Mouse (Mus musculus) cortical plate, adult 2 months (tissue): ENCODE data around the gene Actl6b. TPM values are rescaled to one million over a fixed set of nuclear protein-coding genes. Genes with fewer than 3 reads are reported as not detected.

Source experiments
- H3K27ac ChIP-seq: fragments of 200-500 bp; 2 replicates; pipeline ENCODE4 v1.5.1; 2012; ENCODE audit warnings: low read length, control low read depth, inconsistent platforms; ENCODE audit not compliant: insufficient read depth
- H3K4me1 ChIP-seq: fragments of 200-500 bp; 2 replicates; pipeline ENCODE4 v1.6.1; 2011; ENCODE audit warnings: low read length; ENCODE audit not compliant: control insufficient read depth, insufficient read depth
- H3K4me3 ChIP-seq: fragments of 200-500 bp; 2 replicates; pipeline ENCODE4 v1.5.1; 2011; ENCODE audit warnings: mild to moderate bottlenecking, low read length, control low read depth; ENCODE audit not compliant: insufficient read depth
- CTCF ChIP-seq: fragments of 200-500 bp; IDR thresholded peaks from 2 replicates; pipeline ENCODE4 v1.5.1; 2011; ENCODE audit warnings: mild to moderate bottlenecking, control low read depth, low read length; ENCODE audit not compliant: insufficient read depth; ENCODE audit errors: extremely low read depth
- POLR2A ChIP-seq: fragments of 200-500 bp; IDR thresholded peaks from 2 replicates; pipeline ENCODE4 v1.6.1; 2011; ENCODE audit warnings: mild to moderate bottlenecking, low read length, control low read depth; ENCODE audit not compliant: insufficient read depth; ENCODE audit errors: extremely low read depth
- polyA plus RNA-seq: library from polyadenylated mRNA; depleted of rRNA; stranded (reverse); fragments of >200 nt; gene quantifications from 2 replicates; pipeline ENCODE4 v1.2.3, GENCODE M21; 2012

The Actl6b gene
- polyA plus RNA-seq, 1 experiment = 179 TPM

GRCm38 (mm10) chr5:137518436-137518835 is 34.9 kb upstream of the Actl6b start, which contains the start of gene Gigyf1:
TSS of gene Gigyf1 (plus strand) at chr5:137518548.
- Histone ChIP-seq H3K4me3 (no peak within 1 kb of the TSS), H3K4me1 (no peaks in the 10 kb centered on the region), H3K27ac (no peak within 1 kb of the TSS)
- TF ChIP-seq CTCF (peak; percentile 37), POLR2A (no peak)

- no peaks in the 10 kb centered on the region for H3K4me1 ChIP-seq
- TF ChIP-seq CTCF (no peak), POLR2A (no peak)
- no peak overlapping the region for H3K27ac ChIP-seq
- no peak overlapping the region for H3K4me3 ChIP-seq
Observed at GRCm38 (mm10) chr5:137519691-137520550, 33.4 kb upstream of the Actl6b start.

- Histone ChIP-seq H3K27ac (no peak overlapping the region), H3K4me1 (no peaks in the 10 kb centered on the region; the same call in 1 of the 2 replicates), H3K4me3 (no peak overlapping the region)
- TF ChIP-seq POLR2A (no peak), CTCF (no peak)
Observed at GRCm38 (mm10) chr5:137521861-137522260, 31.5 kb upstream of the Actl6b start.

DNA sequence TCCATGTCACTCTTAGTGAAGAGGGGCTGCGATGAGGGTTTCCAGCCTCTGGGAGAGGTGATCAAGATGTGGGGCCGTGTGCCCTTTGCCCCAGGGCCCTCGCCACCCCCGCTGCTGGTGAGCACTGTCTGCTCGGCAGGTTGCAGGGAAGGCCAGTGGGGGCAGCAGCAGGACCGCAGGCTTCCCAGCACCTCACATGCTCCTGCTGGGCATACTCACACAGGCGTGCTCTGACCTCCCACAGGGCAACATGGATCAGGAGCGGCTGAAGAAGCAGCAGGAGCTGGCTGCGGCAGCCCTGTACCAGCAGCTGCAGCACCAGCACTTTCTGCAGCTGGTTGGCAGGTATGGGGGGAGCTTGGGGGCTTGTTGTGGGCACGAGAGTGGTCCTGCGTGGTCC is 30.6 kb upstream of the Actl6b start:
- TF ChIP-seq CTCF = no peak
- TF ChIP-seq POLR2A = no peak
- no peaks in the 10 kb centered on the region; the same call in 1 of the 2 replicates for H3K4me1 ChIP-seq
- H3K27ac ChIP-seq = no peak overlapping the region
- H3K4me3 ChIP-seq = no peak overlapping the region

DNA sequence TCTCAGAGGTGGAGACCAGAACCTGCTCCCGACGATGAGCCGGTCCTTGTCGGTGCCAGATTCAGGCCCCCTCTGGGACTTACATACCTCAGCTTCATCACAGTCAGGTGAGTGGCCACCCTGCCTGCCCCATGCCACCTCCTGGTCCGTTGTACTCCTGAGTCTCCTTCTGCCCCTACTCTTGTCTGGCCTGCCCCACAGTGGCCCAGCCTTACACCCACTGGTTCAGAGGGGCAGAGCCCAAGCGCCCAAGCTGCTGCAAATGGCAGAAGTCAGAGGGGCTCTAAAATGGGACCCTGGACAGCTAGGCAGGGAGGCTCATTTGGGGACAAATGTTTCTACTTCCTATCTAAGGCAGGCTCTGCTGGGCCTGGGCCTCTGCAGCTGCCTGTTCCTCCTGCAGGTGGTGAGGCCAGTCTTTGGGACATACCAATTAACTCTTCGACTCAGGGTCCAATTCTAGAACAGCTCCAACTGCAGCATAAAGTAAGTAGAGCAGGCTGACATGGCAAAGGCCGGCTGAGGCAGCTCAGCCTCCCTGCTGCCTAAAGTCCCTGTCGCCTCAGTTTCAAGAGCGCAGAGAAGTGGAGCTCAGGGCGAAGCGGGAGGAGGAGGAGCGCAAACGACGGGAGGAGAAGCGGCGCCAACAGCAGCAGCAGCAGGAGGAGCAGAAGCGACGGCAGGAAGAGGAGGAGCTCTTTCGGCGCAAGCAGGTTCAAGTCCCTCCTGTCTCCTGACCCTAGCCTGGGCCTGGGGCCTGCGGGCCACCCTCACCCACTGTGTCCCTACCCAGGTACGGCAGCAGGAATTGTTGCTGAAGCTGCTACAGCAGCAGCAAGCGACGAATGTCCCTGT is 29.7 kb upstream of the Actl6b start:
- Histone ChIP-seq H3K27ac (no peak overlapping the region), H3K4me3 (no peak overlapping the region), H3K4me1 (no peaks in the 10 kb centered on the region; the same call in 1 of the 2 replicates)

DNA sequence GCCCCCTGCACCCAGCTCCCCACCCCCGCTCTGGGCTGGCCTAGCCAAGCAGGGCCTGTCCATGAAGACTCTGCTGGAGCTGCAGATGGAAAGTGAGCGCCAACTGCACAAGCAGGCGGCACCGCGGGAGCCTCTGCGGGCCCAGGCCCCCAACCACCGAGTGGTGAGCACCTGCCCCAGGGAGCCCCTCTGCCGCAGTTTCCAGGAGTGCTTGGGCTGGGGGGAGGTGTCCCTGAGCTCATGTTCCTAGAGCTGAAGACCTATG is 29.1 kb upstream of the Actl6b start:
- TF ChIP-seq CTCF (no peak), POLR2A (no peak)
- H3K4me1 ChIP-seq = no peaks in the 10 kb centered on the region; the same call in 1 of the 2 replicates
- H3K27ac ChIP-seq = no peak overlapping the region
- H3K4me3 ChIP-seq = no peak overlapping the region

More for the DNA sequence above, 29.7 kb upstream of the Actl6b start:
- TF ChIP-seq CTCF = no peak
- TF ChIP-seq POLR2A = no peak

GRCm38 (mm10) chr5:137524671-137525070 is 28.6 kb upstream of the Actl6b start:
- TF ChIP-seq CTCF = no peak
- Histone ChIP-seq H3K4me3 (no peak overlapping the region), H3K4me1 (no peaks in the 10 kb centered on the region; the same call in 1 of the 2 replicates), H3K27ac (no peak overlapping the region)

DNA sequence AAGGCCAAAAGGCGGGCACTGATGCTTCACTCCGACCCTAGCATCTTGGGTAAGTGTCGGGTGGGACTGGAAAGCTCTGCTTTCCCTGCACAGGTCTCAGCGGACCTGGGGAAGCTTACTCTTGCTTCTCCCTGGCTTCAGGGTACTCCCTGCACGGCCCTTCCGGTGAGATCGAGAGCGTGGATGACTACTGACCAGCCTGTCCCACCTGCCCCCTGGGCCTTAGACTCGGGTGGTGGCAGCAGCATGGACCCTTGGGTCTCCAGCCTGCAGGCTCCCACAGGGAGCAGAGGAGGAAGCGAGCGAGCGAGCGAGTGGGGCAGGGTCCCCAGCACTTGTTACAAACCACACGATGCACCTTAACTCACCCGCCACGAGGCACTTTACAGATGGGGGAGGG is 27.8 kb upstream of the Actl6b start:
- no peak for TF ChIP-seq CTCF
- no peak for TF ChIP-seq POLR2A

DNA sequence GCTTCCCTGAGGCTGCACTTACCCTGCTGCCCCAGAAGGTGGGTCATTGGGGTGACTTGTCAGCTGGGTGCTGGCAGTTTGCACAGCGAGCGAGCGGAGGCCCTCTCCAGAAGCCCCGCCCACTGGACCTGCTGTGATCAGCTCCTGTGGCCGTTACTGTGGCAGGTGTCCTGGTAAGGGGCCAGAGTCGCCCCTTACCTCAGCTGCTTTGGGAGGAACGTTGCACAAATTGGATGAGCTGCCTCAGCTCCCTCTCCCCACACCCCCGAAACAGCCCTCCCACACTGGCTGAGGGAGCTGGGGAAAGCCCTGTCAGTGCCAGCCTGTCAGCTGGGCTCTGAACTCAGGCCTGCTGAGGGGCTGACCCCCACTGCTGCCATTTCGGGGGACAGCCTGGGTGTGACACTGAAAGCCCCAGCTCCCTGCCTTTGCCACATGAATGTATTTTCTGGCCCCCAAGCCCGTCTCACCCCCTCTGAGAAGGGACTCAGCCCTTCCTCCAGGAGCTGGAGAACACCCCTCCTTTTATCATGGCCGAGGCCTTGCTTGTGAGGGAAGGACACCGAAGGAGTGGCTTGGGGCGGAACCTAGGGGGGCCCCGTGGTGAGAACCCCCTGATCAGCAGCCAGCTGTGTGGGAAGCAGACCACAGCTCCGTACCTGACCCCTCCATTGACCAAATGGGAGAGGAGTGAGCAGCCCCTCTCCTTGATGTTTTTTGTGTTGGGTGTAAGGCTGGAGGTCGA is 27.0 kb upstream of the Actl6b start:
- H3K4me3 ChIP-seq = no peak overlapping the region
- H3K27ac ChIP-seq = 0 out of 2 replicates have a peak overlapping the region, but pooled peaks have one; percentile 46
- no peak for TF ChIP-seq CTCF
- TF ChIP-seq POLR2A = 0 out of 2 replicates have a peak, but pooled peaks have one; percentile 2
- H3K4me1 ChIP-seq = peaks cover 2% of the 10 kb centered on the region; the same call in 1 of the 2 replicates

More for the DNA sequence above, 27.8 kb upstream of the Actl6b start:
- Histone ChIP-seq H3K4me1 (peaks cover 2% of the 10 kb centered on the region; the same call in 1 of the 2 replicates), H3K4me3 (no peak overlapping the region), H3K27ac (no peak overlapping the region)
